Mouse (Mus musculus): ENCODE data around the gene Prrc2a.
"Not testable (repeated sequence)": the region's sequence is repeated elsewhere in the genome, so short reads cannot be mapped to it uniquely, and the experiment has no call there.

Prrc2a gene

GRCm38 (mm10) chr17:35134801-35135590 is 29.7 kb downstream of the Prrc2a start, which contains the start of gene Bag6:
Bag6 (plus strand) TSS chr17:35135178.
- peak; percentile 95 to 96 for DNase-seq (ENCODE audit: low spot score in 2 of 2)

DNA sequence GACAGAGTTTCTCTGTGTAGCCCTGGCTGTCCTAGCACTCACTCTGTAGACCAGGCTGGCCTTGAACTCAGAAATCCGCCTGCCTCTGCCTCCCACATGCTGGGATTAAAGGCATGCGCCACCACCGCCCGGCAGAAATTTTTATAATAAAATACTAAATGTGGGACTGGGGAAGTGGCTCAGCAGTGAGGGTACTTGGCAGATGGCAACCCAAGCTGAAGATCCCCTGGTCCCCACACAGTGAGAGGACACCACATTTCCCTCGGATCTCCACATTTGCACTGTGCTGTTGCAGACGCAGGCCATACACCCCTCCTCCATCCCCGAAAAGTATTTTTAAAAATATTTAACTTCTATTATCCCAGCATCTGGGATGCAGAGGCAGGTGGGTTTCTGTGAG is 31.2 kb downstream of the Prrc2a start:
- no peak for DNase-seq (ENCODE audit: low spot score in 2 of 2)

GRCm38 (mm10) chr17:35132174-35132560 is 32.5 kb downstream of the Prrc2a start:
- DNase-seq (ENCODE audit: low spot score in 2 of 2) = no peak

GRCm38 (mm10) chr17:35131500-35132173 is 33.1 kb downstream of the Prrc2a start, which contains the start of gene Apom:
Apom (minus strand) TSS chr17:35132050.
- no peak for DNase-seq (ENCODE audit: low spot score in 2 of 2)

GRCm38 (mm10) chr17:35131038-35131437 is 33.7 kb downstream of the Prrc2a start:
- no peak for DNase-seq (ENCODE audit: low spot score in 2 of 2)

- DNase-seq (ENCODE audit: low spot score in 2 of 2) = no peak
These were observed 35.7 kb downstream of the Prrc2a start for GRCm38 (mm10) chr17:35128996-35129395.

- no peak for DNase-seq (ENCODE audit: low spot score in 2 of 2)
These were observed 37.7 kb downstream of the Prrc2a start for GRCm38 (mm10) chr17:35127017-35127416.

DNA sequence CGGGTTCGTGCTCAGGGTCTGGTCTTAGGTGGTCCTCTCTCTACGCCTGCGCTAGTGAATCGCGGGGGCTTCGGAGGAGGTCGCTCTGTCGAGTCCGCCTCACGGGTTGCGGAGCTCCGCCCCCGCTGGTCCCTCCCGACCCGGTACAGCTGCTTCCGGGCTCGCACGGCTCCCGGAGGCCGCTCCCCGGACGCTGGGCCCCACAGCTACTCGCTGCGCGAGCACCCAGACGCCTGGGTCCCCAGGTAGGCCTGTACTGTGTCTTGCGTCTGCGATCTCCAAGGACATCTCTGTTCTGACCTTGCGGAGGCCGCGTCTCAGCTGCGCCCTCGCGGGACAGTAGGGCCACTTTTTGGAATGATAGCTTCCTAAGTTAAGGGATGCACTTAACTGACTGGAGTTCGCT is 38.5 kb downstream of the Prrc2a start, which contains the start of gene D17H6S53E:
TSS of gene D17H6S53E (plus strand) at position 168 of the 406 bp plus-strand sequence.
- peak; percentile 75 to 83 for DNase-seq (ENCODE audit: low spot score in 2 of 2)

DNA sequence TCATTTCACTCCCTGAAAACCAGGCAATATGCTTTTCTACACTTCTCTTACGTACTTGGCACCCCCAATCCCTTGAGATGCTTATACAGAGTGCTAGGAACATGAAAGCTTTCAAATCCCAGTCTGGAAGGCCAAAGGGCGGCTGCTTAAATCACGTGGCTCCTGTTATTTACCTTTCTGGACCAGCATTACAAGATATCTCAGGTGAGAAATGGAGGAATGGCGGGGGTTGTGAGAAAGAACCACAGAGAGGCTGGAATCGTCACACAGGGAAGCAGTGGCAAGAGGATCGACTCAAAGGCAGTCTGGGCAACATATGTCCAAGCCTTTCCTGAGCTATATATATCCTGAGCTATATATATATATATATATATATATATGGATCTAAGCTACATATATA is 39.1 kb downstream of the Prrc2a start:
- no peak for DNase-seq (ENCODE audit: low spot score in 2 of 2)

DNA sequence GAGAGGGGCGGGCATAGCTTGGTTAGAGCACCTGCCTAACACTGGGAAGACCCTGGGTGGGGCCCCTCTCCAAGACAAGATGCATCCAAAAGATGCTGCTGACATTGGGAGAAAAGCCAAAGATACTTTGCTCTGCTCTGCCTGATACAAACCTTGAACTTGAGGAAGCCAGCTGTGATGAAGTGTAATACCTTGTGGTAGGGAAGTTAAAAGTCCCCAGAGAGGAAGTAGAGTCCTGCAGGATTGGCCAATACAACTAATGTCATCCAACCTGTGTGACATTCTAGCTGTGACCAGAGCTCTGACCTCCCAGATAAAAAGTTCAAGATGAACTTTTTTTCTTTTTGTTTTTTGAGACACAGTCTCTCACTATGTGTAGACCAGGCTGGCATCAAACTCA is 39.6 kb downstream of the Prrc2a start:
- DNase-seq (ENCODE audit: low spot score in 2 of 2) = no peak

- DNase-seq (ENCODE audit: low spot score in 2 of 2) = not testable (repeated sequence)
These were observed 40.3 kb downstream of the Prrc2a start for GRCm38 (mm10) chr17:35124261-35124896.

- not testable (repeated sequence) for DNase-seq (ENCODE audit: low spot score in 2 of 2)
These were observed 41.4 kb downstream of the Prrc2a start for GRCm38 (mm10) chr17:35123287-35123686.

GRCm38 (mm10) chr17:35121871-35122303 is 42.8 kb downstream of the Prrc2a start, which contains the start of gene Csnk2b:
Csnk2b (minus strand) TSS chr17:35122053.
- peak in 1 of 2 experiments; percentile 64 for DNase-seq (ENCODE audit: low spot score in 2 of 2)

DNA sequence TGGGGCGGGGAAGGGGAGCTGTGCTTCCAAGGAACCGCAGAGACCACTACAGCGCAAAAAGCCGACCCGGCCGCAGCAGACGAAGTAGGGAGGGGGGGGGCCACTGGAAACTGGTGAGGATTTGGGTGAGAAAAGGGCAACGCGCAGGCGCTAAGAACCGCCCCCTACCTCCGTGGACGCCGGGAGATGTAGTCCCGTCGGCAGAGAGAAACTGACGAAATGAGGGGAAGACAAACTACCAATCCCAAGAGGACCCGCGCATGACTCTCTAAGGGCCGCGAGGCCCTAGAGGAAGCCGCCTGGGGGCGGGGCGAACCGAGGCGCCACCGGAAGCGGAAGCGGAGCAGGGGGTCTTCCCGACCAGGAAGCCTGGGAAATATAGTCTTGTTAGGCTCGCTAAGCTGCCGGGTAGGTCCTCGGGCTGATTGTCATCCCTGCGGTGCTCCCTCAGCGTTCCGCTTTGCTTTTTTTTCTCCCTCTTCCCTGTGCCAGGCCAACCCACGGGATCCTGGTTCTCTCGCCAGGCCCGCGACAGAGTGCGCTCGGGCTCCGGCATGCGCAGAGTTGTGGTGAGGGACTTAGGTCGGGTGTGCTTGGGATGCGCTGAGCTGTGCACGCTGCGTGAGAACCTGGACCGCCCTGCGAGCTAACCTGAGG is 43.4 kb downstream of the Prrc2a start, which contains the start of gene Gpank1:
TSS of gene Gpank1 (plus strand) at position 313 of the 657 bp plus-strand sequence.
- peak; percentile 89 to 97 for DNase-seq (ENCODE audit: low spot score in 2 of 2)

DNA sequence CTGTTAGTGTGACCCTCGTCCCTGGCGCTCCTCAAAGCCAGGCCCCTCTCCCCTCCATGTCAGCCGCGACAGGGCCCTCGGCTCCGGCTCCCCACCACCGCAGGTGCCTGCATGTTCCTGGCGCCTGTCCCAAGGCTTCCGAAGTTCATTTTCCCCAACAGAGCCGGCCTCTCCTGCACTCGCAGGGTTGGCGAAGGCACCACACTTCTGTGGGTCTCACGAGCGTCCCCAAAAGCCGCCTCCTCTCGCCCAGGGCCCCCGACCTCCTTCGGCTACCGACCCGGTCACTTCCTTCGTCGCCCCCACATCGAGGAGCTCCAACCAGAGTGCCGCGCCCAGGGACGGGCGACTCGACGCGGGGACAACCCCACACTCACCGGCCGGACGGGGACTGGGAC is 44.0 kb downstream of the Prrc2a start:
- DNase-seq (ENCODE audit: low spot score in 2 of 2) = no peak

DNA sequence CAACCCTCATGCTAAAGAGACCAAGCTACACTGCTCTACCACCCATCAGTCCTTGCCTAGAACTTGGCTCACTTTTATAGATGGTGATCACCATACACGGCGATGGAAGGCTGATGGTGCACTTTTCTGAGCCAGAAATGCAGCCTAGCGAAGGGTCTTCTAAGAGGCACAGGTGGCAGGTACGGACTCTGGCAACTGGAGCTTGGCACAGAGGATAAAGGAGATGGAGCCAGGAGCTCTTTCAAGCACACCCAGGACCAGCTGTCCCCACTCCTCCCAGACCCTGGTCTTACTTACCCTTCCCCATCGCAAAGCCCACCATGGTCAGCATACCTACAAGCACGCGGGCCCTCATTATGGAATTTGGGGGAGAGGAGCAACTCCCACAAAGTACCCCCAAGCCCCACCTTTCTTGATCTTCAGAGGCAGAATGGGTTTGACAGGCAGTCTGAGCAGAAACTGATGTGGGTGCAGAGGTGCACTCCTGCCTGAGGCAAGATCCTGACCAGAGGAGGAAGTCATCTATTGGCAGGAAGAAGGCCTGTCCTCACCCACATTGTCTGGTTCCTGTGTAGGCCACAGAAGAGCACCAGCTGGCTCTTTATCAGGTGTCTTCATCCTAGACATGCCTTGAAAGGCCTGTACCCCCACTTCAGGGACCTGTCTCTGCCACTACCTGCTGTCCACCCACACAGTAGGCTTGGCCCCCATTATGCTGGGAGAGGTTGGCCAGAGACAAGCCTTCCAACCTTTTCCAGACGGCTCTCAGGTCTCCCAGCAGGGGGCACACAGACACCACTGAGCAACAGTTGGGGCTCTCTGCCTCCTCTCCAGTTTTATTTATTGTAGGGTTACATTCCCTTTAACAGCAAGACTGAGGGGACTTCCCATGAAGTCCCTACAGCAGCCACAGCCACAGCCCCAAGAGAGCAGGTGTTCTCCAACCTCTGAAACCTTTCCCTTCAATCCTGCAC is 49.4 kb downstream of the Prrc2a start, which contains the start of gene Ly6g5b:
TSS of gene Ly6g5b (minus strand) at position 383 of the 974 bp plus-strand sequence.
- DNase-seq (ENCODE audit: low spot score in 2 of 2) = peak; percentile 27 to 67

DNA sequence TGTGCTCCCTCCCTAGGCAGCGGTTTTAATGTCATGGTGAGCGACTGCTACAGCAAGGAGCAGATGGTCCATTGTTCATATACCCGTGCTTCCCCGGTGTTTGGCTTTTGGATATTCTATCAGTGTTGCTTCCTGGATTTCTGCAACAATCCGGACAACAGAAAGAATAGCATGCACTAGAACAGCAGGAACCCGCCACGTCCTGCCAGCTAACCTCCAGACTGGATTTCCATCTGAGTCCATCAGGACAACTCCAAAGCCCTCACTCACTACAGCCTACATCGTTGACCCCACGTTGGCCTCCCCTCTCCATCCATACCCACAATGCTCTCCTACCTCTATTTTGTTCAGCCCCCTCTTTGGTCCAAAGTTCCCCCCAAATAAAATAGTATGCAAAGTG is 52.9 kb downstream of the Prrc2a start:
- no peak for DNase-seq (ENCODE audit: low spot score in 2 of 2)

GRCm38 (mm10) chr17:35108097-35108496 is 56.6 kb downstream of the Prrc2a start, which contains the start of gene Ly6g5c:
Ly6g5c (plus strand) TSS chr17:35108279.
- no peak for DNase-seq (ENCODE audit: low spot score in 2 of 2)

DNA sequence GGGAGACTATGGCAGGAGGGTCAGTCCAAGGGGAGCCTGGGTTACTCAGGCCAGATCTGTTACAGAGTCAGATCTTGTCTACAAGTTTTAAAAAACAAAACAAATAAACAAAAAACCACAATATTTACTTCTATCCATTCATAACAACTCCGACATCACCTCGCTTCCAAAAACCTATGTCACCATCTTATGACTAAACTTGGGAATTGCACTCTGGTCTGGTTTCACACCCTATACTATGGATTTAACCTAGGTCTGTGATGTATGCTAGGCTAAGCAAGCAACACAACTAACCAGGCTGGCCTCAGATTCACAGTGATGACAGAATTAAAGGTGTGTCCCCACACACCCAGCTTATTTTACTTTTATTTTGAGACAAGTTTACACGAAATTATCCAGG is 58.2 kb downstream of the Prrc2a start:
- DNase-seq (ENCODE audit: low spot score in 2 of 2) = no peak

DNA sequence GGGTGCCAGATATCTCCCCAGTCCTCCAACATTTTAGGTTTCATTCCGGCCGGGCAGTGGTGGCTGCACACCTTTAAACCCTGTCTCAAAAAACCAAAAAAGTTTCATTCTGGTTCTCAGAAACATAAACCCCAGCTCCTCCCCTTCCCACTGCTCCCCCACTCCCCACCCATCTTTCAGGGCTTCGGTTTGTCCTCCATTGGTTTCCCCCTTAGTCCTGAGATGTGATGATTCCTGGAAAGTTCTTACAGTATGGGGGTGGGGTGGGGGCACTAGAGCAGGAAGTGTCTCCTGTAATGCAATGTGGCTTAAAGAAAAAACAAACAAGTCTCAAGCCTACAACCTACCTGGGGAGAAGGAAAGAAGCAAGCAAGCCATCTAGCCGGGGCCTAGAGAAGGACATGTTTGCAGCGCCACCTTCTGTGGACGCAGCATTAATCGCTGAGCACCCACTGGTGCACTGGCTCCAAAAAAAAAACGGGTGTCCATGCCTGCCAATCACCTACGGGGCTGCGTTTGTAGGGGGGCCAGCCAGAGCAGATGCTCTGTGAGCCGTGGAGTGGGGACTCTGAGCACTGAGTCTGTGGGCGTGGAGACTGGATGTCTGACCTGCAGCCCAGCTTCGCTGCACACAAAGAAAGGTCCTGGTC is 58.8 kb downstream of the Prrc2a start:
- peak; percentile 26 to 66 for DNase-seq (ENCODE audit: low spot score in 2 of 2)

Measured in spleen, postnatal 10 days (tissue).